Mouse (Mus musculus): ENCODE measurements around the gene Folr1. TPM values are rescaled to one million over a fixed set of nuclear protein-coding genes. Genes with fewer than 3 reads are reported as not detected.
A peak's percentile ranks its signal among the peaks of the same experiment; 100 is the strongest.

Gene Folr1
- polyA plus RNA-seq, 1 experiment from 2014 or later: 30.4 TPM

DNA sequence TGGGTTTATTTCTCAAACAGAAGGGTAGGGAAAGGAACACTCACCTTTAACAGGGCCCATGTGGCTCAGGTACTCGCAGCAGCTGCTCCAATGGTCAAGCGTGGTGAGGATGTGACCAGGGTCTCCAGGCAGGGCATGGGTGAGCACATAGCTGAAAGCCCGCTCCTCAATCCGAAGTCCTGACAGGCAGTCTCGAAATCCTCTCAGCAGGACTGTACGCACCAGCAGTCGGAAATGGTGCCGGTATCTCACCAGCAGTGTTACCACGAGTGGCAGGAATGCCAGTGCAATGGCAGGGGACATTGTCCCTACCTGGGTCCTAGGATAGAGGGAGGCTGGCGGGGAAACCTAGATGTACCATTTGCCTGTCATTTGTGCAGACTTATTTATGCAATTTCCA lies 31.4 kb upstream of the Folr1 start:
- 0 out of 2 replicates have a peak, but pooled peaks cover 3% of the 10 kb centered on the region for H3K9me3 ChIP-seq (ENCODE audit: control insufficient read depth, low read length)
- no peak overlapping the region for H3K27ac ChIP-seq (ENCODE audit: low read depth, low read length)
- H3K4me3 ChIP-seq (ENCODE audit: low read length): no peak overlapping the region
- peaks cover 12% of the 10 kb centered on the region for H3K4me1 ChIP-seq (ENCODE audit: control insufficient read depth, insufficient read depth, low read length)
- peaks cover 6% of the 10 kb centered on the region; the same call in 1 of the 2 replicates for H3K36me3 ChIP-seq (ENCODE audit: control insufficient read depth, insufficient read depth, low read length)
- H3K4me2 ChIP-seq (replicated peaks; ENCODE audit: low read depth, low read length): no peak overlapping the region
- ATAC-seq (ENCODE audit: low FRiP score, low TSS enrichment): no peak
- 94% methylated on average over 10 of the region's 10 CpGs for WGBS
- H3K27me3 ChIP-seq (ENCODE audit: control insufficient read depth, insufficient read depth, low read length): no peaks in the 10 kb centered on the region
- H3K9ac ChIP-seq (ENCODE audit: low read depth, low read length): no peak overlapping the region

DNA sequence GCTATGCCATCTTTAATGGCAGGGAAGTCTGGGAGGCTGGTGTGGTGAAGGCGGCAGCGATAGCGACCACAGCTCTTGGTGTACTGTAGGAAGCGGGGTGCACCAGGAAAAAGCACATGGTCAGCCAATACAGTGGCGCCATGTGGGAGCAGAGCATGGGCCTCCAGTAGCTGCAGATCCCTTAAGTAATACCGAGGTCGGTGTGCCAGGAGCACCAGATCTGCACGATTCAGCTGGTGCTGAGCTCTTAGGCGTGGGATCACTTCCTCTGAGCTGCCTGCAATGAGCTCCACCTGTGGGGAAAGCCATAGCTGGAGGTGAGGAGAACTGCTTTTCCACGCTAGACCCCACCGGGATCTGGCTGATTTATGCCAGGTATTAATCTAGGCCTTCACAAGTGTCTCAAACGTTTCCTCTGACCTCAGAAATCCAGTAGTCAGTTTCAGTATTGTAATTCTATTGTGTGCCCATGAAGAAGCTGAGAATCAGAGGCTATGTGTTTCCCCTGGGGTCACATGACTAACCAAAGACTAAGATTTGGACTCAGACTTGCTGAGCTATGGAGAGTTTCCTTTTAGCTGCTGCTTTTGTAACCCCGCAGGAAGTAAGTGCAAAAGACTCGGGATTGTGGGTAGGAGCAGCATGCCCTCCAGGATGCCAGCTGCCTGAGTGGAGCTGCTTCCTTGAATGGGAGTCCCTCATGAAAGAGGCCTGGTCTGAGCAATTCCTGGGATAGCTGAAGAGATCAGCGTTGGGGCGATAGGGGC lies 29.9 kb upstream of the Folr1 start:
- ATAC-seq (ENCODE audit: low FRiP score, low TSS enrichment): no peak
- peaks cover 6% of the 10 kb centered on the region; the same call in 1 of the 2 replicates for H3K36me3 ChIP-seq (ENCODE audit: control insufficient read depth, insufficient read depth, low read length)
- 0 out of 2 replicates have a peak, but pooled peaks cover 7% of the 10 kb centered on the region for H3K4me1 ChIP-seq (ENCODE audit: control insufficient read depth, insufficient read depth, low read length)
- H3K27ac ChIP-seq (ENCODE audit: low read depth, low read length): no peak overlapping the region
- H3K4me2 ChIP-seq (replicated peaks; ENCODE audit: low read depth, low read length): no peak overlapping the region
- WGBS: 88% methylated on average over 16 of the region's 16 CpGs
- 0 out of 2 replicates have a peak overlapping the region, but pooled peaks have one; percentile 4 for H3K9ac ChIP-seq (ENCODE audit: low read depth, low read length)
- H3K9me3 ChIP-seq (ENCODE audit: control insufficient read depth, low read length): 0 out of 2 replicates have a peak, but pooled peaks cover 3% of the 10 kb centered on the region
- no peaks in the 10 kb centered on the region for H3K27me3 ChIP-seq (ENCODE audit: control insufficient read depth, insufficient read depth, low read length)
- no peak overlapping the region for H3K4me3 ChIP-seq (ENCODE audit: low read length)

- peak overlapping the region; percentile 83 for H3K27ac ChIP-seq (ENCODE audit: low read depth, low read length)
- peak overlapping the region; percentile 47 for H3K4me2 ChIP-seq (replicated peaks; ENCODE audit: low read depth, low read length)
- H3K4me1 ChIP-seq (ENCODE audit: control insufficient read depth, insufficient read depth, low read length): 0 out of 2 replicates have a peak, but pooled peaks cover 5% of the 10 kb centered on the region
- H3K27me3 ChIP-seq (ENCODE audit: control insufficient read depth, insufficient read depth, low read length): no peaks in the 10 kb centered on the region
- H3K9ac ChIP-seq (ENCODE audit: low read depth, low read length): peak overlapping the region; percentile 44
- WGBS: under 1% methylated on average over 57 of the region's 57 CpGs
- peaks cover 6% of the 10 kb centered on the region; the same call in 1 of the 2 replicates for H3K36me3 ChIP-seq (ENCODE audit: control insufficient read depth, insufficient read depth, low read length)
- H3K4me3 ChIP-seq (ENCODE audit: low read length): peak overlapping the region; percentile 59
- peak; percentile 98 for ATAC-seq (ENCODE audit: low FRiP score, low TSS enrichment)
- H3K9me3 ChIP-seq (ENCODE audit: control insufficient read depth, low read length): no peaks in the 10 kb centered on the region
Measured at GRCm38 (mm10) chr7:101896104-101897066, 25.8 kb upstream of the Folr1 start.

- H3K4me3 ChIP-seq (ENCODE audit: low read length): peak overlapping the region; percentile 59
- peak overlapping the region; percentile 30 for H3K4me2 ChIP-seq (replicated peaks; ENCODE audit: low read depth, low read length)
- ATAC-seq (ENCODE audit: low FRiP score, low TSS enrichment): no peak
- peak overlapping the region; percentile 47; the same call in 1 of the 2 replicates for H3K27ac ChIP-seq (ENCODE audit: low read depth, low read length)
- peak overlapping the region; percentile 44 for H3K9ac ChIP-seq (ENCODE audit: low read depth, low read length)
- H3K36me3 ChIP-seq (ENCODE audit: control insufficient read depth, insufficient read depth, low read length): peaks cover 6% of the 10 kb centered on the region; the same call in 1 of the 2 replicates
- H3K27me3 ChIP-seq (ENCODE audit: control insufficient read depth, insufficient read depth, low read length): no peaks in the 10 kb centered on the region
- WGBS: 36% methylated on average over 9 of the region's 9 CpGs
- 0 out of 2 replicates have a peak, but pooled peaks cover 5% of the 10 kb centered on the region for H3K4me1 ChIP-seq (ENCODE audit: control insufficient read depth, insufficient read depth, low read length)
- H3K9me3 ChIP-seq (ENCODE audit: control insufficient read depth, low read length): no peaks in the 10 kb centered on the region
Measured at GRCm38 (mm10) chr7:101895695-101896094, 25.1 kb upstream of the Folr1 start.

GRCm38 (mm10) chr7:101888460-101888859 lies 17.9 kb upstream of the Folr1 start:
- Histone ChIP-seq H3K27ac (ENCODE audit: low read depth, low read length) (no peak overlapping the region), H3K4me1 (ENCODE audit: control insufficient read depth, insufficient read depth, low read length) (no peaks in the 10 kb centered on the region), H3K9ac (ENCODE audit: low read depth, low read length) (no peak overlapping the region), H3K9me3 (ENCODE audit: control insufficient read depth, low read length) (no peaks in the 10 kb centered on the region), H3K36me3 (ENCODE audit: control insufficient read depth, insufficient read depth, low read length) (no peaks in the 10 kb centered on the region), H3K4me2 (replicated peaks; ENCODE audit: low read depth, low read length) (no peak overlapping the region), H3K27me3 (ENCODE audit: control insufficient read depth, insufficient read depth, low read length) (no peaks in the 10 kb centered on the region), H3K4me3 (ENCODE audit: low read length) (no peak overlapping the region)
- whole genome bisulfite sequencing: 87% methylated on average over 4 of the region's 4 CpGs
- no peak for ATAC-seq (ENCODE audit: low FRiP score, low TSS enrichment)

DNA sequence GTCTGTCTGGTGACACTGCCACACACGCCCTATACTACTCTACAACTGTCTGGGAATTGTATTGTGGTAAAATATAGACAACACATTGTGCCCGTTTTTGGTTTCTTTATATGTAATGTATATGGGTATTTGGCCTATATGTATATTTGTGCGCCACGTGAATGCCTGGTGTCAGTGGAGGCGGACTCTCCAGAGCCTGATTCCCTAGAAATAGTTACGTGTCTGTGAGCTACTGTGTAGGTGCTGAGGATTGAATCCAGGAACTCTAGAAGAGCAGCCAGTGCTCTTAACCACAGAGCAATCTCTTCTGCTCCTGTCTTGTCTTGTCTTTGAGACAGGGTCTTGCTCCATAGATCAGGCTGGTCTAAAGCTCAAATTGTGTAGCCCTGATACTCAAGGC lies 15.7 kb upstream of the Folr1 start:
- H3K4me1 ChIP-seq (ENCODE audit: control insufficient read depth, insufficient read depth, low read length): 0 out of 2 replicates have a peak, but pooled peaks cover 4% of the 10 kb centered on the region
- no peaks in the 10 kb centered on the region for H3K27me3 ChIP-seq (ENCODE audit: control insufficient read depth, insufficient read depth, low read length)
- H3K4me2 ChIP-seq (replicated peaks; ENCODE audit: low read depth, low read length): no peak overlapping the region
- no peaks in the 10 kb centered on the region for H3K36me3 ChIP-seq (ENCODE audit: control insufficient read depth, insufficient read depth, low read length)
- H3K9ac ChIP-seq (ENCODE audit: low read depth, low read length): no peak overlapping the region
- H3K27ac ChIP-seq (ENCODE audit: low read depth, low read length): no peak overlapping the region
- ATAC-seq (ENCODE audit: low FRiP score, low TSS enrichment): no peak
- H3K9me3 ChIP-seq (ENCODE audit: control insufficient read depth, low read length): no peaks in the 10 kb centered on the region
- no peak overlapping the region for H3K4me3 ChIP-seq (ENCODE audit: low read length)
- WGBS: 87% methylated on average over 6 of the region's 6 CpGs

GRCm38 (mm10) chr7:101884160-101884559 lies 13.6 kb upstream of the Folr1 start:
- WGBS: 99% methylated on average over 4 of the region's 4 CpGs
- Histone ChIP-seq H3K9me3 (ENCODE audit: control insufficient read depth, low read length) (no peaks in the 10 kb centered on the region), H3K4me1 (ENCODE audit: control insufficient read depth, insufficient read depth, low read length) (0 out of 2 replicates have a peak, but pooled peaks cover 4% of the 10 kb centered on the region), H3K9ac (ENCODE audit: low read depth, low read length) (no peak overlapping the region), H3K4me3 (ENCODE audit: low read length) (no peak overlapping the region), H3K36me3 (ENCODE audit: control insufficient read depth, insufficient read depth, low read length) (no peaks in the 10 kb centered on the region), H3K27me3 (ENCODE audit: control insufficient read depth, insufficient read depth, low read length) (no peaks in the 10 kb centered on the region), H3K4me2 (replicated peaks; ENCODE audit: low read depth, low read length) (no peak overlapping the region), H3K27ac (ENCODE audit: low read depth, low read length) (no peak overlapping the region)
- no peak for ATAC-seq (ENCODE audit: low FRiP score, low TSS enrichment)

- no peak overlapping the region for H3K4me3 ChIP-seq (ENCODE audit: low read length)
- H3K9me3 ChIP-seq (ENCODE audit: control insufficient read depth, low read length): no peaks in the 10 kb centered on the region
- H3K4me1 ChIP-seq (ENCODE audit: control insufficient read depth, insufficient read depth, low read length): 0 out of 2 replicates have a peak, but pooled peaks cover 4% of the 10 kb centered on the region
- H3K9ac ChIP-seq (ENCODE audit: low read depth, low read length): no peak overlapping the region
- no peak for ATAC-seq (ENCODE audit: low FRiP score, low TSS enrichment)
- H3K27me3 ChIP-seq (ENCODE audit: control insufficient read depth, insufficient read depth, low read length): no peaks in the 10 kb centered on the region
- 69% methylated on average over 9 of the region's 9 CpGs for WGBS
- H3K36me3 ChIP-seq (ENCODE audit: control insufficient read depth, insufficient read depth, low read length): no peaks in the 10 kb centered on the region
- H3K27ac ChIP-seq (ENCODE audit: low read depth, low read length): no peak overlapping the region; the same call in 1 of the 2 replicates
- no peak overlapping the region for H3K4me2 ChIP-seq (replicated peaks; ENCODE audit: low read depth, low read length)
Measured at GRCm38 (mm10) chr7:101882413-101883154, 12.0 kb upstream of the Folr1 start.

Measured in kidney, embryonic 14.5 days (tissue).